Mouse (Mus musculus) lung, postnatal 25 days (tissue): ENCODE results near the gene Dnajc19.
"Not testable (repeated sequence)": the region's sequence is repeated elsewhere in the genome, so short reads cannot be mapped to it uniquely, and the experiment has no call there.

Experiments used
- DNase-seq: peaks from one replicate; pipeline ENCODE4 v3.0.0; 2022; ENCODE audit warnings: low spot score

Dnajc19 gene

DNA sequence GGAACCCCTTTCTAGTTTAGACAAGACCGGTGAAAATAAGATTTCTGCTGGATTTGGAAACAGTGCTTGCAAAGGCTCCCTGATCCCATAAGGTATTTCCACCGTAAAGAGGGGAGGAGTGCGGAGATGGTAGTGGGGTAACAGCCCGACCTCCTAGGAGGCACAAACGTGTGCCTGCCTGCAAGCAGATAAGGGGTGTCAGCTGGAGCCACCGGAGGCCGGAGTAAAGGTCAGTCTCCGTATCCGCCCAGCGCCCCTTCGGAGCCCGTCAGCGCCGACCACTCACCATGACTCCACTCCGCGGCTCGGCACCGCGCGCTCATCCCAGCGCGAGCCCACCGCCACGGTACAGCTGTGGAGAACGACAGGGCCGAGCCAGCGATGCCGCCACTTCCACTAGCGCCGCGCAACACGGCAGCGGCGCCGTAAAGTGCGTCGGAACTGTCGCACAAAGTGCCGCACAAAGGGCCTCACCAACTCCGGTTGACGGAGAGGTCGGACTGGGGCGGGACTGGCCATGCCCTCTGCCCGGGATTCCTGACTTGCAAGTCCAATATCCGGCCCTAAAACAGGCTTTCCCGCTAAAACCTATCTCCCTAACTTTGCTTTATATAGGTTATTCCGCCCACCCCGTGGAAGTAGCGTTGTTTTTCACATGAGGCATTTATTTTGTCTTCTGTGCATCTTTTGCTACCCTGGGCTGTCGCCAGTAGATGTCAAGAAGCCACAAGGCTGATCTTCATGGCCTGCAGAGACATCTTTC is at the start of gene Dnajc19:
TSS of gene Dnajc19 (minus strand) at position 422 of the 763 bp plus-strand sequence.
- DNase-seq, result peak; percentile 91

DNA sequence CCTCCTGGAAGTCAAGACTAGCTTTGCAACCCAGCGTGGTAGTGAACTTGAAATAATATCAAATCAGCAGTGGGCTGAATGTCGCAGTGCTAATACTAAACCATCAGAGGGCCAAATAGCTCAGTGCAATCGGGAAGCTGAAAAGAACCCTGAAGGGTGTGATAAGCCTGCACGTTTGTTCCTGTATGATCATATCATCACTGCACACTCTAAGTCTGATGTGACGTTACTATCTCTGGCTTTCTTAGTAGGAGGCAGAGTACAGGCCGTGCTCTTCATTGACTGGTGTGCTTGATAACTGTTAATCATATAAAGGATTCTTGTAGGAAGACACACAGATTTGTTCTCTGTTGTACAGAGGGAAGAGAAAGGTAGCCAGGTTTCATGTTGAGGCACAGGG is 48.8 kb upstream of the Dnajc19 start:
- DNase-seq, result no peak

DNA sequence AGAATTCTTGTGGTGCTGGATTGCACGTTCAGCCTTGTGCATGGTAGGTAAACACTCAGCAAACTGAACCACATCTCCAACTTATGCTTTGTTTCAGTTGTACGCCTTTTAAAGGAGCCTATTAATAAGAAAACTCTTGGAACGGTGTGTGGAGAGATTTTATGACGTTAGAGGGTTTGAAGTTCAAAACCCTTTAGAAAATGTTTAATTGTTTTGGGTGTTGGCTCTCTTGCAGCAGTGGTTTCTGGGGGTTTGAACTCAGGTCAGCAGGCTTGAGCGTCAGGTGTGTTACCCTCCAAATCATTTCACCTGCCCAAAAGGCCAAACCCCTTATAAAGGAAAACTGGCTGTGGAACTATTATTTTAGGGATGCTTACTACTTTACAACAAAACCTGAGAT is 40.2 kb upstream of the Dnajc19 start:
- no peak for DNase-seq

DNA sequence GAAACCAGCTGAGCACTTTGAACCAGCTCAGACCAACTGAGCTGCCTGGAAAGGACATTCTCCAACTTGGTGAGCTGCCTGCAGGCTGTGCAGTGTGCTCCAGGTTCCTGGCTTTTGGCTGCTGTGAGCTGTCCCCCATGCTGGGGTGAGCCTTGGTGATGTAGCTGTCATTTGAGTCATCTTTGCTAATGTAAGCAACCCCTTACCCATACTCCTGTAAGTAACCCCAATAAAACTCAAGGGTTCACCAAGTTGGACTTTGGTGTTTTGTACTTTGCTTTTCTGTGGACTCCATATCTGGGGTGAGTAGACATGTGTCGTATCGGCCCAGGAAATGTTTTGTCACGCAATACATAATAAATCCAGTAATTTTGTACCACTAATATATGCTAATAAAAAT is 39.7 kb upstream of the Dnajc19 start:
- DNase-seq, result no peak

DNA sequence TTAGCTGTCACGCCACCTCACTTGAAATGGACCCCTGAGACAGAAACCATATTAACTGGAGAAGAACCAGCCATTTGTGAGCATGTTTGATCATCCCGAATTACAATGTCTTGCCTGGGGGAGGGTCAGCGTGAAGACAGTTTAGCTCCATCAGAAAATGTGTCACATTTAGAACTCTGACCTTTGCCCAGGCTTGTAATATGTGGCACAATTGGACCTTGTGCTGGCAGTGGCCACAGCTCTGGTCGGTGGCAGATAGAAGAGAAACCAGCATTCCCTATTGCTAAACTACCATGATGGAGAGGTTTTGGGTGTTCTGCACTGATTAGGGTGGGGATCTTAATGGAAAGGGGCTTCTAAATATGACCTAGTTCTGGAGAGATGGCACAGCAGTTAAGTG is 38.7 kb upstream of the Dnajc19 start:
- DNase-seq, result no peak

DNA sequence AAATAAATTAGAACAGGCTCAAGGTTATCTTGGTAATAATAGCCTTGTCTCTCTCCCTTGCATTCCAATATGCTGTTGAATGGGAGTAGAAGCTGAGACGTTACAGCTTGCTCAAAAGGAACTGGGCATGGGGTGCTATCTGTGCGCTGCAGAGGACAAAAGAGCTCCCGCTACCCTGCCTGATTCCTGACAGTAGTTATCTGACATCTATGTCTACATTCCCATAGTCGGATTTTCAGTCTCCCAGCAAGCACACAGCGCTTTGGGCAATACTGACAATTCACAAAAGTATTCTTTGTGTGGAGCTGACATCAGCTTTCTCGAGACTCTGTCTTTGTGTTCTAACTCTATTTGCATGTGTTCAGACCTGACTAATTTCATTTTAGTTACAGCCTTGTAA is 34.7 kb upstream of the Dnajc19 start:
- DNase-seq, result no peak

DNA sequence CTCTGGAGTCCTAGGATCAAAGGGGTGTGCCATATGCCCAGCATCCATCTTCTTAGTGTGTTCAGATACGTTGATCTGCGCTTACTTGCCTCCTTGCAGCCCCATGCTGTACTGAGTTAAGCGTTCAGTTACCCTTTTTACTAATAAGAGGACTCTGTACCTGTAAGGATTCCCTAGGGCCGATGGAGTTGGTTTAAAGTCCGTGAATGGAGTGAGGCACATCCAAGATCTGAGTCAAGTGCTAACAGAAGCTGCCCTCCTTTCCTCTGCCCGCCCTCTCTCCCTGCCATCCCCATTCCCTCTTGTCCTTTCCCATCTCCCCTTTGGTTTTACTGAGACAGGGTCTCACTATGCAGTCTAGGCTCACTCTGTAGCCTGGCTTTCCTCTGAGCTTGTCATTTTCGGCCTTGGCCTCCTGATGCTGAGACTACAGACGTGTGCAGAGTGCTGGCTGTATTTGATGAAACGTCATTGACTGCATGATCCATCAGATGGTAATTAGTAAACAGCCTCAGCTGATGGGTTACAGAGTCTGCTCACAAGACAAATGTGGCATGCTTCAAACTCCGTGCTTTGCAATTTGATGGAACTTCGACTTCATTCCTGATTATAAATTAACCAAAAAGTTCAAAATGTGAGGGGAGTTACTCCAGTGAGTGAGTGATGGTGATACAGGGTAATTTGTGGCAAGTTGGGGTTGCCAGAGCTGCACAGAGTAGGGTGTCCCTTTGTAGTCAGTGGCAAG is 31.0 kb upstream of the Dnajc19 start:
- DNase-seq, result no peak

DNA sequence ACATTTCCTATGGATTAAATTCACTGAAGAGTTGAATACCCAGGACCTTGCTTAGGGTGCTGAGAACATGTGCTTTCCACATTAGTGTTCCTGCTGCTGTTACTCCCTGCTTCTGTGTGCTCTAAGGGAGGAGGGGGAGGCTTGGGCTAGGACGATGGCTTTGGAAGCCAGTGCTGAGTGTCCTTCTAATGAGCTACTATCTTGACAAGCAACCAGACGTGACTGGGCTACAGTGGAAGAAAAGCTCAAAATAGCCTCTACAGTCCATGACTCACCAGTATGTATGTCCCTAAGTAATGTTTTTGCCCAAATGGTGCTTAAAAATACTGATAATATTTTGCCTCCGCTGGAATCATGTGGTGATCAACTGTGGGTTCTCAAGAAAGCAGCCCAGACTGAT is 26.5 kb upstream of the Dnajc19 start:
- no peak for DNase-seq

DNA sequence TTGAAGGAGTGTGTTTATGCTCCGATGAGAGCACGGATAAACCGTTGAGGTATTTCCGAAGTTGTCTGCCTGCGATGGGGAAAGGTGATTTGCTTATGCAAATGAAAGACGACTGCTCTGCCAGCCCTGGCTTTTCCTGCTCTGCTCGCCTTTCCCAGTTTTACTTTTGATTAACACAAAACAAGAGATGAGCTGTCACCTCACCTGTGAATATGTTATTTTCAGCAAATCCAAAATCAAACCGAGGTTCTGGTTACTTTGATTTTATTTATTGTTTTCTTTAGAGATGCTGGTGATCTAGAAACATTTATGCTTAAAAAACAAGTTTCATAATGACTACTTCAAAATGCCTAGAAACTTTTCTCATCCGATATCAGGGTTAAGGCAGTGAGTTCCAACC is 25.3 kb upstream of the Dnajc19 start:
- DNase-seq, result no peak

DNA sequence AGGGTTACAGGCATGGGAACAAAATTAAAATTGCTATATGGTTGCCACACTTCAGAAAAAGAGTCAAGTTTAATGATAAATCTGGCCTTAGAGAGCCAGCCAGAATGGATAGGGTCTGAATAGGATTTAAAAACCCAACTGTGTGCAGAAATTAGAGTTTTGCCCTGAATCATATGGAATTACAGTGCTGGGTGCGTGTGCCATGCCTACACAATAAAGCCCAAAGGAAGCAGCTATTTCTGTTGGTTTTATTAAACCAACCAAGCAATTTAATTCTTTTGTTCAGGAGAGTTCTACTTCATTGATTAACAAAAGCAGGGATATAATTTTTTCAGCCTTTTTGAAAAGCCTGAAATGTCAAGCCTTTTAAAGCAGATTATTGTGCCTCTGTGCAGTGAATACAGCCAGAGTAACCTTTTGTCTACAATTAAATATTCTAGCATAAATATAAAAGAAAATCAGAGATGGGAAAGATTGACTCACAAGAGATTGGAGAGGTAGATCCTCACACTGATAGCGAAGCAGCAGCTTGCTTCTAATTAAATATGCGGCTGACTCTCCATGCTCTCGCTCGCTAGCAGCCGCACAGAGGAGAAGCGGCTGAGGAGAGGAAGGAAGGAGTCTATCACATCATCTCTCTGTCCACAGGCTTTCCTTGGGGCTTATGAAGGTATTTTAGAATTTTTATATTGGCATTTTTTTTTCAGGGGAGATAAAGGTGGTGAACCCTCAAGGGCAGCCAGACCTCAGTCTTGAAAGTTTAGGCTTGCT is 23.0 kb upstream of the Dnajc19 start:
- DNase-seq, result no peak

DNA sequence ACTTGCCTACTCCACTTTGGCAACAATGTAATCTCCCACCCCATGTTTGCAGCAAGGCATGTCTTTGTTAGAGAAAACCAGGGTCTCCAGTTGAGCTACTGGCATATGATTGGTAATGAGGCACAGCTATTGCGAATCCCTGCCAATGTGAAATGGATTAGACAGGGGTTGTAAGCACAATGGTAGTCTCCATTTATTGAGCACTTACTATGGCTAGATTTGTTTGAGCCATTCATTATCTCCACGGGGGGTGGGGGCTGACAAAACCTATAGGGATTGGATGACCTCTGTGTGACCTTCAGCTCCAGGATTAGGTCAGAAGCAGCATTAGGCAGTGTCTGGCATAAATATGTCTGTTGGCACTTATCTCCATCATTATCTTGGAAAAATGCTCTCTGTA is 21.8 kb upstream of the Dnajc19 start:
- no peak for DNase-seq

DNA sequence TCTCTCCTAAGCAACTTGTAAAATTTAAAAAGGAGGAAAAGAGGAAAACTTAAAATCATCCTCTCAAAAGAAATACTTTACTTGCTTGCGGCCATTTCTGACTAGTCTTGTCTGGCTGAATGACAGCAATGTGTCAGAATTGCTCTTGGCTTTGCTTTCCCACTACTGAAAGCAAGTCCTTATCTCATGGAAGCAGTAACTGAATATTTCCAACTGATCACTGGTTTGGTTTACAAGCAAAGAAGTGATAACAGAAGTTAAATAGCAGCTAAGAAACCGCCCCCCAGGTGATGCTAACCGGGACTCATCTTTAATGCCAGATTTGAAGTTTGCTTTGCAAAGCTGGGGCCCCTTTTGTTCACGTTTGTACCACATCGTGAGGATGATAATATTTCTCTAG is 2.5 kb upstream of the Dnajc19 start:
- no peak for DNase-seq

DNA sequence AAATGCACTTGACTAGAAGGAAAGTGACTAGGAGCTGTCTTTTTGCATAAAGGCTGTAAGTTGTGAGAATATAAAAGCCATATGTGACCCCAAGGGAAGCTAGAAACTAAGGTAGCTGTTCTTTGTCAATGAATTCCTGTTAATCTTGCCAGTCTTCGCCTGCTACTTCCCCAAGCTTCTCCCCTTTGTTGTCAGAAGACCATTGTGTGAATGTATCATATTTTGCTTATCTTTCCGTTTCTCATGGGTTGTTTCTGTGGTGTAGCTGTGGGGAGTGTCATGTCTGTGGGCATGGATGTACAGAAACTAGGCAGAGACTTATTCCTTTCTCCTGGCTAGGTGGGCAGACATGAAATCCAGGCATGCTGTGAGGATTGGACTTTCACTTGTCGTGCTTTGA is 808 bp upstream of the Dnajc19 start:
- no peak for DNase-seq

DNA sequence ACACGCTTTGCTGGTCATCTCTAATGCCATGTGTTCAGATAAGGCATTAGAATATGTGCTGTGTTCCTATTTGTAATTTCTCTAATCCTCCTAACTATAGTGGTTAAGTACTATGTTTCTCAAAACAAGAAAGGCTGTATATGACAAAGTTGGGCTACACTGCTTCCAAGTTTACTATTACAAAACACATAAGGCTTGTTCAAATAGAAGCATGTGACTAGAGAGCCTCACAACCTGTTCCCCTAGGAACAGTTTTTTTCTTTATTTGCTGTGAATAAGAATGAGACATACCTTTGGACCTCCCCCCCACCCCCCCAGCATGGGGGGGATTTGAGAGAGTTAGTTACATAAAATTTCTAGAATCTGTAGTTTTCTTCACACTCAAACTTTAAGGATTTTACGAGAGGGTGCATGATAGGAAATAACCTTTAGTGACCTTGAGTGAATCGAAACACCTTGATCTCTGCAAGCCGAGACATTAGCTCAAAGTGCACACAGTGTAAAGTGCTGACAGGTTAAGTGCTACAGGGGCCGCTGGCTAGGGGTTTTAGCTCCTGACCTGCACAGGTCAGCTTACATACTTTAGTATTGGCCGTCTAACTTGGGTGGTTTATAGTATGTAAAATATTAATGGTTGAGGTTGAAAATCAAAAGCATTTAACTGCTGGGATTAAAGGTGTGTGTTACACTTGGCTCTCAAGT is 4.9 kb downstream of the Dnajc19 start:
- no peak for DNase-seq

DNA sequence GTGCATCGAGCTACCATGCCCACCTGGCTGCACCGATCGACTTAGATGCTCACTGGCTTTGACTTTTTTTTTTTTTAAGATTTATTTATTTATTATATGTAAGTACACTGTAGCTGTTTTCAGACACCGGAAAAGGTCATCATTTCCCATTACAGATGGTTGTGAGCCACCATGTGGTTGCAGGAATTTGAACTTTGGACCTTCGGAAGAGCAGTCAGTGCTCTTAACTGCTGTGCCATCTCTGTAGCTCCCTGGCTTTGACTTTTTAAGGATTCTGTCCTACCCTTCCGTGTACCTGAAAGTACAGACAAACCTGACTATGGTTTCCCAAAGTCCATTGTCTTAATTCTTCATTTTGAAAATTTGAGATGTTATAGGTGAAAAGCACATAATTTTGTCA is 8.4 kb downstream of the Dnajc19 start:
- DNase-seq, result no peak

DNA sequence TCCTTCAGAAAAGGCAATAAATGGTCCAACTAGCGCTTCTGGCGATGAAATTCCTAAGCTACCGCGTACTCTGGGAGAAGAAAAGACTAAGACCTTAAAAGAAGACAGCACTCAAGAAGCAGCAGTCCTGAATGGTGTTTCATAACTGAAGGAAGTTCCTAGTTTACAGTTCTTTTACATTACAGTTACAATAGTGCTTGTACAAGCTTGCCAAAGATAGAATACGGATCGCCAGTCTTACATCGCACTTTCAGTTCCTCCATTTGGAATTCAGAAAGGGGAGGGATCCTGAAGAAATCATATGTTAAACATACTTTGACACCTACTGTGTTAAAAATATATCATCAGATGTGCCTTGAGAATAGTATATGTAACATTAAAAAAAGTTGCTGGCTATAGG is 12.2 kb downstream of the Dnajc19 start:
- DNase-seq, result not testable (repeated sequence)

DNA sequence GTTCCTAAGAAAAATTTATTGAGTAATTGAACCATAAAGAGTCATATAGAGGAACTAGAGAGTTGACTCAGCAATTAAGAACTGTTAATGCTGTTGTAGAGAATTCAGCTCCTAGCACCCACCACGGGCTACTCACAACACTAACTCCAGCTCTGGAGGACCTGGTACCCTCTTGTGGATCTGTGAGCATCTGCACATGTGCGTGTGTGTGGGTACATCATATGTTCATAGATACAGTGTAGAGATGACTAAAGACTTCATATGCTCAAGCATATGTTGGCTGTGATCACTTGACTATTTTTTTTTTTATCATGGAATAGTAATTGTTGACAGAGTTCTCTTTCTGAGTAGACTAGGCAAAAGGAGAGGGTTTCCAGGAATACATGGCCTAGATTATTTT is 18.8 kb downstream of the Dnajc19 start:
- DNase-seq, result no peak

DNA sequence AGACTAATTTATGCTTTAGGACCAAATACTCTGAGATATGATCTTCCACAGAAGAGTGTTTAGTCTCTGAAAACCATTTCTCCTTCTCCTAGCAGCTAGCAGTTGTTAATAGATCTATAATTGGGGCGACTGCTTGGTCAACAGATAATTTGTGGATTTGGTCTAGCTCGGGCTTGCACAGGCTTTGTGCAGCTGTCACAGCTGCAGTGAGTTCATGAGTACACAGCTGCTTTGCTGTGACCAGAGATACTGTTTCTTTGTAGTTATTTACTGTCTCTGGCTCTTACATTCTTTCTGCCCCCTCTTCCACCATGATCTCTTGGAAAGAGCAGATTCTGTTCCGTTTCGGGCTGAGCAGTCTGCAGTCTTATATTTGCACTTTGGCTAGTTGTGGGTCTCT is 39.1 kb downstream of the Dnajc19 start:
- DNase-seq, result no peak

DNA sequence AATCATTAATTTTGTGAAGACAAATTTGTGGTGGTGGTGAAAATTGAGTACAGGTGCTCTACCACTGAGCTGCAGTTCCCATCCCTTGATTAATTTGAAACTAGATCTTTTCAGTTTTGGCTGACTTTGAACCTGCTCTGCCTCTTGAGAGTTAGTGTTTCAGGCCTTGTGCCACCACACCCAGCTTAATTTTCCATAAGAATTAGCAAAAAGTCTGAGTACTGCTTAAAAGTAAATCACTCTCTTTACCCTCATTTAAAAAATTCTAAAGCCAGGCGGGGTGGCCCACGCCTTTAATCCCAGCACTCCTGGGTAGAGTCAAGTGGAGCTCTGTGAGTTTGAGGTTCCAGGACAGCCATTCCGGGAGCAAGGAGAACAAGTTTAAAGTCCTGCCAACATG is 45.4 kb downstream of the Dnajc19 start:
- no peak for DNase-seq

DNA sequence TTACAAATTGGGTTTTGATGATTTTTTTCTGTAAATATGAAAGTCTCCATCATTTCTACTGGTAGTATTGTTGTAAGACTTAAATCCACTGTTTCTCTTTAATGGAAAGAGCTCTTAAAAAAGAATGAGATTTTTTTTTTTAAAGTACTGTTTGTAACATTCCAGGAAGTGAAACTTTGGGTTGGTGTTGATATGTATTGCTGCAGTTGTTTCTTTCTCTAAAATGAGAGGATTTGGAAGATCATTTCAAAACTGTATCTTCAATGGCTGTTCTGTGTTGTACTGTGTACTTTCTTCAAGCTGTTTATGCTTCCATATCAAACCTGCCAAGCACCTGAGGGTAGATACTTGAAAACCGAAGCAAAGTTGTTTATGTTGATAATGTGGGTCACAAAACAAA is 46.3 kb downstream of the Dnajc19 start:
- no peak for DNase-seq

DNA sequence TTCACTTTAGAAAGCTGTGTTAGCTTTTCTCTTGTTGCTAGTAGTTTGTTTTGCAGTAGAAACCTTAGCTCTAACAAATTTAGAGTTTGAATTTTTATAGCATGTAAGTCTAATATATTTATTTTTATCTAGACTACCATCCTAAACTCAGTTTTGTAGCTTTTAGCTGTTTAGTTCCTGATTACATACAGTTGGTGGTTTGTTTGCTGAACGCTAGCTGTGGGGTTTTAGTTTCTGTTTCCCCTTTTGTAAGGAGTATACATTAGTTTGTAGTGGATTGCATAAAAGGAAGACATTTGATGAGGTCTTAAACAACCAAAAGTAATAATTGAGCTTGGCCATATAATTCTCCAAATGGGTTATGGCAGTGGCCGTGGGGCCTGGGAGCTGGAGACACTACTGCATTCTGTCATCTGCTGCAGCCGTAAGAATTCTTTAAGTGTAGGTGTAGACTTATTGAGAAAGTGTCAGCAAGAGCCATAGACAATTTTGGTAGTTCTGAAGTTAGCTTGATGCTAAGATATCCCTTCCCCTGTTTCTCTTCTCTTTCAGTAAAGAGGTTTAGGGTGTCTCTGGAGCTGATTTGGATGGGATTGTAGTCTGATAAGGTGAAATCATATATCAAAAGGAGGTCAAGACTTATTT is 47.3 kb downstream of the Dnajc19 start:
- no peak for DNase-seq

DNA sequence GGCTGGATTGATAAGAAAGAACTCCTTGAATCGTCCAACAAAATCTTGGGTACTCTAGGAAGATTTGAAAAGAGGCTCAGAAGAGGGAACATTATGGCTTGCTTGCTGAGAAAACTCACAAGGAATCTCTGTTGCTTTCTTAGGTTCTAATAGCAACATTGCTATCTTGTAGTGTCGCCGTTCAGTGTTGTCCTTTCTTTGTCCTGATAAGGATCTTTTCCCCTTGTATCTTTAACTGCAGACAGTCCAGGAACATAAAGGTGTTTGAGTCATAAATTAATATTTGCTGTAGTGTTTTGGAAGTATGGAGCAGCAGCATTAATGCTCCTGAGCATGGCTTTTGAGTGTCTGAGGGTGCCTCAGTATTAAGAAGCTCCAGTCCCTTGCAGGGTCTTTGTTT is 50.5 kb downstream of the Dnajc19 start:
- no peak for DNase-seq
